Mouse (Mus musculus): Measurements from ENCODE around the gene Gpr35. TPM values are rescaled to one million over a fixed set of nuclear protein-coding genes. Genes with fewer than 3 reads are reported as not detected.
"Not testable (repeated sequence)": the region's sequence is repeated elsewhere in the genome, so short reads cannot be mapped to it uniquely, and the experiment has no call there.

Gpr35 gene
- polyA plus RNA-seq, 1 experiment from 2014 or later, result 0.64 TPM

GRCm38 (mm10) chr1:92935054-92935962 lies 15.4 kb upstream of the Gpr35 start:
- ATAC-seq (ENCODE audit: low FRiP score), result no peak
- peak overlapping the region; percentile 90 for H3K4me2 ChIP-seq
- H3K4me3 ChIP-seq (replicated peaks), result peak overlapping the region; percentile 67
- peaks cover 28% of the 10 kb centered on the region for H3K36me3 ChIP-seq
- peaks cover 33% of the 10 kb centered on the region for H3K4me1 ChIP-seq
- H3K9ac ChIP-seq (replicated peaks), result peak overlapping the region; percentile 65
- H3K27me3 ChIP-seq (replicated peaks), result peaks cover 2% of the 10 kb centered on the region; the same call in 1 of the 2 replicates
- H3K9me3 ChIP-seq (replicated peaks), result no peaks in the 10 kb centered on the region
- 18% methylated on average over 10 of the region's 10 CpGs for WGBS
- peak overlapping the region; percentile 99 for H3K27ac ChIP-seq (replicated peaks)

GRCm38 (mm10) chr1:92935977-92936376 lies 14.7 kb upstream of the Gpr35 start:
- H3K4me1 ChIP-seq, result peaks cover 33% of the 10 kb centered on the region
- H3K27me3 ChIP-seq (replicated peaks), result no peaks in the 10 kb centered on the region
- ATAC-seq (ENCODE audit: low FRiP score), result no peak
- H3K4me2 ChIP-seq, result peak overlapping the region; percentile 90
- 57% methylated on average over 2 of the region's 2 CpGs for WGBS
- H3K9ac ChIP-seq (replicated peaks), result peak overlapping the region; percentile 65
- H3K4me3 ChIP-seq (replicated peaks), result peak overlapping the region; percentile 67
- H3K9me3 ChIP-seq (replicated peaks), result no peaks in the 10 kb centered on the region
- peaks cover 34% of the 10 kb centered on the region for H3K36me3 ChIP-seq
- H3K27ac ChIP-seq (replicated peaks), result no peak overlapping the region

GRCm38 (mm10) chr1:92936467-92936866 lies 14.2 kb upstream of the Gpr35 start:
- Histone ChIP-seq H3K9ac (replicated peaks) (0 out of 2 replicates have a peak overlapping the region, but pooled peaks have one; percentile 9), H3K9me3 (replicated peaks) (no peaks in the 10 kb centered on the region), H3K36me3 (peaks cover 36% of the 10 kb centered on the region), H3K27me3 (replicated peaks) (no peaks in the 10 kb centered on the region), H3K4me2 (peak overlapping the region; percentile 90), H3K4me3 (replicated peaks) (peak overlapping the region; percentile 67), H3K27ac (replicated peaks) (no peak overlapping the region), H3K4me1 (peaks cover 33% of the 10 kb centered on the region)
- WGBS, result 47% methylated on average over 3 of the region's 3 CpGs
- ATAC-seq (ENCODE audit: low FRiP score), result no peak

GRCm38 (mm10) chr1:92937797-92938196 lies 12.9 kb upstream of the Gpr35 start:
- no peak for ATAC-seq (ENCODE audit: low FRiP score)
- no peaks in the 10 kb centered on the region for H3K9me3 ChIP-seq (replicated peaks)
- H3K4me1 ChIP-seq, result peaks cover 33% of the 10 kb centered on the region
- H3K27ac ChIP-seq (replicated peaks), result no peak overlapping the region
- no peak overlapping the region for H3K4me3 ChIP-seq (replicated peaks)
- no peak overlapping the region for H3K4me2 ChIP-seq
- H3K27me3 ChIP-seq (replicated peaks), result no peaks in the 10 kb centered on the region
- 95% methylated on average over 3 of the region's 3 CpGs for WGBS
- no peak overlapping the region for H3K9ac ChIP-seq (replicated peaks)
- peaks cover 49% of the 10 kb centered on the region for H3K36me3 ChIP-seq

GRCm38 (mm10) chr1:92939746-92940145 lies 10.9 kb upstream of the Gpr35 start:
- H3K27ac ChIP-seq (replicated peaks), result no peak overlapping the region
- peaks cover 23% of the 10 kb centered on the region for H3K4me1 ChIP-seq
- peaks cover 69% of the 10 kb centered on the region for H3K36me3 ChIP-seq
- no peak for ATAC-seq (ENCODE audit: low FRiP score)
- no peak overlapping the region for H3K4me3 ChIP-seq (replicated peaks)
- no peak overlapping the region for H3K4me2 ChIP-seq
- H3K9ac ChIP-seq (replicated peaks), result no peak overlapping the region
- H3K27me3 ChIP-seq (replicated peaks), result no peaks in the 10 kb centered on the region
- 98% methylated on average over 4 of the region's 4 CpGs for WGBS
- H3K9me3 ChIP-seq (replicated peaks), result no peaks in the 10 kb centered on the region

- peaks cover 96% of the 10 kb centered on the region for H3K36me3 ChIP-seq
- WGBS, result 96% methylated on average over 19 of the region's 19 CpGs
- no peak for ATAC-seq (ENCODE audit: low FRiP score)
- H3K4me2 ChIP-seq, result no peak overlapping the region
- no peaks in the 10 kb centered on the region for H3K27me3 ChIP-seq (replicated peaks)
- H3K9me3 ChIP-seq (replicated peaks), result no peaks in the 10 kb centered on the region
- no peaks in the 10 kb centered on the region for H3K4me1 ChIP-seq
- no peak overlapping the region for H3K9ac ChIP-seq (replicated peaks)
- H3K27ac ChIP-seq (replicated peaks), result no peak overlapping the region
- H3K4me3 ChIP-seq (replicated peaks), result no peak overlapping the region
Observed at GRCm38 (mm10) chr1:92943219-92943989, 7.3 kb upstream of the Gpr35 start.

- WGBS, result 97% methylated on average over 3 of the region's 3 CpGs
- no peaks in the 10 kb centered on the region for H3K27me3 ChIP-seq (replicated peaks)
- H3K36me3 ChIP-seq, result peaks cover 69% of the 10 kb centered on the region
Observed at GRCm38 (mm10) chr1:92947966-92948365, 2.7 kb upstream of the Gpr35 start.

GRCm38 (mm10) chr1:92949426-92949825 lies 1.2 kb upstream of the Gpr35 start:
- WGBS, result 71% methylated on average over 6 of the region's 6 CpGs
- no peak overlapping the region for H3K9ac ChIP-seq (replicated peaks)
- H3K4me2 ChIP-seq, result no peak overlapping the region
- H3K4me3 ChIP-seq (replicated peaks), result no peak overlapping the region
- no peaks in the 10 kb centered on the region for H3K4me1 ChIP-seq
- no peak for ATAC-seq (ENCODE audit: low FRiP score)
- no peak overlapping the region for H3K27ac ChIP-seq (replicated peaks)
- no peaks in the 10 kb centered on the region for H3K9me3 ChIP-seq (replicated peaks)
- H3K36me3 ChIP-seq, result peaks cover 54% of the 10 kb centered on the region
- H3K27me3 ChIP-seq (replicated peaks), result no peaks in the 10 kb centered on the region

More at GRCm38 (mm10) chr1:92947966-92948365, 2.7 kb upstream of the Gpr35 start:
- Histone ChIP-seq H3K4me3 (replicated peaks) (no peak overlapping the region), H3K4me1 (no peaks in the 10 kb centered on the region), H3K9me3 (replicated peaks) (no peaks in the 10 kb centered on the region), H3K27ac (replicated peaks) (no peak overlapping the region), H3K9ac (replicated peaks) (no peak overlapping the region), H3K4me2 (no peak overlapping the region)
- ATAC-seq (ENCODE audit: low FRiP score), result no peak

- H3K4me3 ChIP-seq (replicated peaks), result no peak overlapping the region
- peaks cover 12% of the 10 kb centered on the region for H3K36me3 ChIP-seq
- ATAC-seq (ENCODE audit: low FRiP score), result no peak
- H3K4me2 ChIP-seq, result no peak overlapping the region
- no peak overlapping the region for H3K27ac ChIP-seq (replicated peaks)
- H3K9ac ChIP-seq (replicated peaks), result no peak overlapping the region
- 74% methylated on average over 2 of the region's 2 CpGs for WGBS
- no peaks in the 10 kb centered on the region for H3K27me3 ChIP-seq (replicated peaks)
- no peaks in the 10 kb centered on the region for H3K9me3 ChIP-seq (replicated peaks)
- H3K4me1 ChIP-seq, result no peaks in the 10 kb centered on the region
Observed at GRCm38 (mm10) chr1:92953641-92954040, 3.0 kb downstream of the Gpr35 start.

- peak overlapping the region; percentile 40 for H3K4me2 ChIP-seq
- H3K9me3 ChIP-seq (replicated peaks); H3K4me1 ChIP-seq; H3K27ac ChIP-seq (replicated peaks); ATAC-seq (ENCODE audit: low FRiP score); H3K36me3 ChIP-seq; H3K4me3 ChIP-seq (replicated peaks); H3K9ac ChIP-seq (replicated peaks); H3K27me3 ChIP-seq (replicated peaks): not testable (repeated sequence)
- WGBS, result 11% methylated on average over 11 of the region's 11 CpGs
Observed at GRCm38 (mm10) chr1:92956571-92957335, 6.1 kb downstream of the Gpr35 start.

GRCm38 (mm10) chr1:92958999-92959398 lies 8.3 kb downstream of the Gpr35 start:
- 82% methylated on average over 1 of the region's 1 CpGs for WGBS
- ATAC-seq (ENCODE audit: low FRiP score), result no peak

More at GRCm38 (mm10) chr1:92958999-92959398, 8.3 kb downstream of the Gpr35 start:
- no peaks in the 10 kb centered on the region for H3K4me1 ChIP-seq
- no peaks in the 10 kb centered on the region for H3K9me3 ChIP-seq (replicated peaks)
- no peak overlapping the region for H3K9ac ChIP-seq (replicated peaks)
- H3K4me2 ChIP-seq, result no peak overlapping the region
- no peaks in the 10 kb centered on the region for H3K27me3 ChIP-seq (replicated peaks)
- no peaks in the 10 kb centered on the region for H3K36me3 ChIP-seq
- no peak overlapping the region for H3K27ac ChIP-seq (replicated peaks)
- H3K4me3 ChIP-seq (replicated peaks), result no peak overlapping the region

Measured in neural tube, embryonic 15.5 days (tissue).